Mouse (Mus musculus) olfactory bulb, adult 2 months (tissue): ENCODE measurements around the gene Noxo1.

ENCODE experiments used
- CTCF ChIP-seq: fragments of 200-500 bp; IDR thresholded peaks from 2 replicates; pipeline ENCODE4 v1.5.1; 2012; ENCODE audit warnings: low read depth, mild to moderate bottlenecking, low read length, moderate library complexity; ENCODE audit not compliant: insufficient read depth
- POLR2A ChIP-seq: fragments of 200-500 bp; IDR thresholded peaks from 2 replicates; pipeline ENCODE4 v1.6.1; 2012; ENCODE audit warnings: mild to moderate bottlenecking, low read depth, low read length, moderate library complexity; ENCODE audit not compliant: insufficient read depth

DNA sequence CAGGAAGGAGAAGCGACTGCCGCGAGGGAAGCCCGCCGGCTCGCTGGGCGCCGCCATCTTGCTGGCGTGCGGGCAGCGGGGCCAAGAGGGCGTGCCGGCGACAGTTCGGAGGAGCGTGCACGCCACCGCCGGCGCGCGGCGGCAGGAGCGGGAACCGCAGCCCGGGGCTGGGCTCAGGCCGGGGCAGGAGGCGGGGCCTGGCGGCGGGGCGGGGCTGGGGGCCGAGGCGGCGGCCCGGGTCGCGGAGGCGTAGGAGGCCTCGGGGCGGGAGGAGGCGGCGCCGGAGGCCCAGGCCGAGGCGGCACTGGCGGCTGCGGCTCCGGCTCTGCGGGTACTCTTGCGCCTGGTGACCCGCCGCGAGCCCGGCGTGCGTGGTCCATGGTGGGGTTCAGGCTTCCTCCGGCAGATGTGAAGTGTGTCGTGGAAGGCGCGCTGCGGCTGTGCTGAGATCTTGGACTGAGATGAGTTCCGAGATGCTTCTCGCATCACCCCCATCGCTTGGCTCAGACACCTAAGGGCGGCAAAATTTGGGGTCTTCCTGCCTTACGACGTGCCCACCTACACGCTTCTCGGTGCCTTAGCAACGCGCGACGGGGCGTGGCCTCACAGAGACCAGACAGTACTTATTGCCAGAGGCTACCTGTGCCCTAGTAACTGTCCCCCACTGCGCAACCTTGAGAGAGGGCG, at the start of gene Noxo1, which contains the start of gene Gfer:
- TF ChIP-seq CTCF, result no peak
- peak; percentile 66 for TF ChIP-seq POLR2A
